Mouse (Mus musculus): Measurements from ENCODE around the gene Olfr572. TPM values are rescaled to one million over a fixed set of nuclear protein-coding genes. Genes with fewer than 3 reads are reported as not detected.

Olfr572 gene
- polyA plus RNA-seq (2017; shearing (Covaris generic)): not detected

DNA sequence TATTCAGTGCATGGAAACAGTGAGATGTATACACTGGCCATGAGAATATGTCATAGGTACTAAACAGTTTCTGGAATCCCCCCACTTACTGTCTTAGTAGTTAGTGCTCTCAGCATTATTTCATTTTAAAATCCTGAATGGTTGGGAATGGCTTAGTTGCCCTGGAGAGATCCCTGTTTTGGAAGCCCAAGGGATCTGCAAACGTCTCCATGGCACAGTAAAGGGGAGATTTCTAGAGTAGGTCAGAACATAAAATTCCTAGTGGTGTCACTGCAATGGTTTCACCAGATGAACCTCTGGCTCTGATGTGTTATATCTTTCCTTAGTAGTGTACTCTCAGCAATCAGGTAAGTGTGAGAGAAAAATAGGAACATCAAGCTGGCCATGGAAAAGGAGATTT is at the start of gene Olfr572:
Olfr572 (plus strand) TSS at position 301 of the 400 bp plus-strand sequence.

DNA sequence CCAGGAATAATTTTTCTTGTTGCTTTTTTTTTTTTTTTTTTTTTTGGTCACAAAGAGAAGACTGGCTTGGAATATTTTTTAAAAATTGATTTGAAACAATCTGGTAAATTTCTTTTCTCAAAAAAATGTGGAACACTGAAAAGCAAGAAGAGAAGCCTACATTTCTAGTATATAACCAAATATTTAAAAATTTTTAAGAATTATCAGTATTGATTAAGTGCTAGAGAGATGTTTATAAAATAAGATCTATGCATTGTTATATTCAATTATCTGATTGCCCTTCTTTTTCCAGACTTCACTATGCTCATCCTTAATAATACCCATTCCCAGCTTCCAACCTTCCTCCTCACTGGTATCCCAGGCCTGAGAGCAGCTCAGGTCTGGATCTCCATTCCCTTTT is 47.4 kb upstream of the Olfr572 start, which contains the start of gene Olfr568:
Olfr568 (plus strand) TSS at position 301 of the 400 bp plus-strand sequence.

GRCm38 (mm10) chr7:102890782-102891181 is 33.4 kb upstream of the Olfr572 start, which contains the start of gene Olfr569:
Gene Olfr569, minus strand, starts transcription at chr7:102890882.

GRCm38 (mm10) chr7:102917032-102917875 is 7.0 kb upstream of the Olfr572 start, which contains the start of gene Olfr571:
Gene Olfr571, minus strand, starts transcription at chr7:102917536.

DNA sequence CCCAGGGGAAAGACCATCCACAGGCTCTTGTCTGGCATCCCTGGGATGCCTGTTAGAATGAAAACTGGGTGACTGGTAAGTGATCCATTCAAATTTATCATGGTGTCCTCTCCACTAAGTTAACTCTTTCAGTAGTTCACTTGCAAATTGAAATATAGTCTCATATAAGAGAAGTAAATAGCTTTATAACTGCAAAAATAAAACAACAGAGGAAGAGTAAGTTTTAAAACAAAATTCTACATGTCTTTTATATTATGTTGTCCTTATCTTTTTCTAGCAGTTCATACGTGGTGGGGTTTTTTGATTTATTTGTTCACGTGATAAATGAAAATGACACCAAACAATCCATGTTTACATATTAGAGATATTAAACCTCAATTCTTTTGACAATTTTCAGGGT is 18.3 kb downstream of the Olfr572 start, which contains the start of gene Olfr573-ps1:
Olfr573-ps1 (minus strand) TSS at position 101 of the 400 bp plus-strand sequence.

GRCm38 (mm10) chr7:102948167-102948566 is 24.0 kb downstream of the Olfr572 start, which contains the start of gene Olfr574:
Gene Olfr574, plus strand, starts transcription at chr7:102948467.

GRCm38 (mm10) chr7:102958593-102958992 is 34.4 kb downstream of the Olfr572 start, which contains the start of gene Olfr575:
Gene Olfr575, minus strand, starts transcription at chr7:102958775.

GRCm38 (mm10) chr7:102962360-102962759 is 38.2 kb downstream of the Olfr572 start, which contains the start of gene Olfr576:
Gene Olfr576, plus strand, starts transcription at chr7:102962660.

DNA sequence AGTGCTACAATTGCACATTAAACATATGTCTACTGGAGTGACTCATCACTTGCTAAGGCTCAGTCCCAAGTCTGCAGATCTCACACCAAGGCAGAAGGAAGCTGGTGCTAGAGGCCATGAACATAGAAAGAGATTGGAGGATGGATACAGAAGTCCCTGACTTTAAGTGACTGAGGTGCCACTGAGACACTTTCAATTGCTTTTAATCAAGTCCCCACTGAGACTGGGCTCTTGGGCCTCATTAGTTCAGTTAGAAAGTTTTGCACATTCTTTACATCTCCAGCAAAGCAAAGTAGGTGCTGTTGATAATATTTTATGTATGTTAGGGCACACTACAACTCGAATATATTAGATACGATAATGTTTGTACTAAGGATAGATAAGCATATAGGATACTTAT is 51.6 kb downstream of the Olfr572 start, which contains the start of gene Olfr577:
Olfr577 (minus strand) TSS at position 101 of the 400 bp plus-strand sequence.

Other genes starting within 250 kb of the Olfr572 start
- 14.5 TPM for gene Trim68, start 237.1 kb upstream of the Olfr572 start, polyA plus RNA-seq (2017; shearing (Covaris generic))
- not detected for gene Olfr557, start 228.5 kb upstream of the Olfr572 start, polyA plus RNA-seq (2017; shearing (Covaris generic))
- gene Olfr558, start 222.2 kb upstream of the Olfr572 start, polyA plus RNA-seq (2017; shearing (Covaris generic)): not detected
- gene Olfr33, start 205.3 kb upstream of the Olfr572 start, polyA plus RNA-seq (2017; shearing (Covaris generic)): not detected
- not detected for gene Olfr559, start 196.9 kb upstream of the Olfr572 start, polyA plus RNA-seq (2017; shearing (Covaris generic))
- not detected for gene Olfr560, start 165.0 kb upstream of the Olfr572 start, polyA plus RNA-seq (2017; shearing (Covaris generic))
- gene Olfr78, start 164.9 kb upstream of the Olfr572 start, polyA plus RNA-seq (2017; shearing (Covaris generic)): not detected
- gene Olfr561, start 153.2 kb upstream of the Olfr572 start, polyA plus RNA-seq (2017; shearing (Covaris generic)): not detected
- gene Olfr564, start 120.9 kb upstream of the Olfr572 start, polyA plus RNA-seq (2017; shearing (Covaris generic)): not detected
- gene Olfr566, start 65.6 kb upstream of the Olfr572 start, polyA plus RNA-seq (2017; shearing (Covaris generic)): not detected
- gene Olfr568, start 47.3 kb upstream of the Olfr572 start, polyA plus RNA-seq (2017; shearing (Covaris generic)): not detected
- not detected for gene Olfr569, start 33.5 kb upstream of the Olfr572 start, polyA plus RNA-seq (2017; shearing (Covaris generic))
- gene Olfr570, start 29.8 kb upstream of the Olfr572 start, polyA plus RNA-seq (2017; shearing (Covaris generic)): not detected
- gene Olfr571, start 6.9 kb upstream of the Olfr572 start, polyA plus RNA-seq (2017; shearing (Covaris generic)): not detected
- gene Olfr573-ps1, start 18.2 kb downstream of the Olfr572 start, polyA plus RNA-seq (2017; shearing (Covaris generic)): not detected
- gene Olfr574, start 24.1 kb downstream of the Olfr572 start, polyA plus RNA-seq (2017; shearing (Covaris generic)): not detected
- not detected for gene Olfr575, start 34.4 kb downstream of the Olfr572 start, polyA plus RNA-seq (2017; shearing (Covaris generic))
- gene Olfr576, start 38.3 kb downstream of the Olfr572 start, polyA plus RNA-seq (2017; shearing (Covaris generic)): not detected
- not detected for gene Olfr577, start 51.5 kb downstream of the Olfr572 start, polyA plus RNA-seq (2017; shearing (Covaris generic))
- not detected for gene Olfr578, start 64.9 kb downstream of the Olfr572 start, polyA plus RNA-seq (2017; shearing (Covaris generic))
- gene Olfr582, start 113.6 kb downstream of the Olfr572 start, polyA plus RNA-seq (2017; shearing (Covaris generic)): not detected
- not detected for gene Olfr583, start 126.9 kb downstream of the Olfr572 start, polyA plus RNA-seq (2017; shearing (Covaris generic))
- gene Olfr584, start 157.5 kb downstream of the Olfr572 start, polyA plus RNA-seq (2017; shearing (Covaris generic)): not detected
- gene Olfr585, start 173.3 kb downstream of the Olfr572 start, polyA plus RNA-seq (2017; shearing (Covaris generic)): not detected
- gene Olfr586, start 201.2 kb downstream of the Olfr572 start, polyA plus RNA-seq (2017; shearing (Covaris generic)): not detected
- gene Olfr588-ps1, start 216.5 kb downstream of the Olfr572 start, polyA plus RNA-seq (2017; shearing (Covaris generic)): not detected
- not detected for gene Olfr589, start 231.9 kb downstream of the Olfr572 start, polyA plus RNA-seq (2017; shearing (Covaris generic))